Mouse (Mus musculus) stomach, postnatal 0 days (tissue): ENCODE results near the gene Bpifb1. TPM values are rescaled to one million over a fixed set of nuclear protein-coding genes. Genes with fewer than 3 reads are reported as not detected.
A peak's percentile ranks its signal among the peaks of the same experiment; 100 is the strongest.
"Not testable (repeated sequence)": the region's sequence is repeated elsewhere in the genome, so short reads cannot be mapped to it uniquely, and the experiment has no call there.

Experiments used
- ATAC-seq: fragments of 200-750 bp; cut with Nextera tagmentation; 2 replicates; pipeline ENCODE4 v1.8.0; 2017; ENCODE audit not compliant: low FRiP score, low TSS enrichment
- DNase-seq: peaks from one replicate; pipeline ENCODE4 v3.0.0-alpha.2; 2016; ENCODE audit warnings: low spot score
- H3K27ac ChIP-seq: fragments of 300-500 bp; sonication (generic); replicated peaks from 2 replicates; pipeline ENCODE4 v1.5.1; 2014; ENCODE audit warnings: mild to moderate bottlenecking, control low read depth
- H3K27me3 ChIP-seq: fragments of 300-500 bp; sonication (generic); 2 replicates; pipeline ENCODE4 v1.6.1; 2014; ENCODE audit warnings: low read length; ENCODE audit not compliant: control insufficient read depth, insufficient read depth
- H3K36me3 ChIP-seq: fragments of 300-500 bp; sonication (generic); 2 replicates; pipeline ENCODE4 v1.6.1; 2014; ENCODE audit warnings: low read length, mixed read lengths; ENCODE audit not compliant: control insufficient read depth, insufficient read depth
- H3K4me1 ChIP-seq: fragments of 300-500 bp; sonication (generic); replicated peaks from 2 replicates; pipeline ENCODE4 v1.6.1; 2014; ENCODE audit warnings: antibody characterized with exemption; ENCODE audit not compliant: control insufficient read depth, insufficient read depth
- H3K4me2 ChIP-seq: fragments of 300-500 bp; sonication (generic); replicated peaks from 2 replicates; pipeline ENCODE4 v1.6.1; 2014; ENCODE audit warnings: low read depth, mild to moderate bottlenecking, control low read depth, moderate library complexity
- H3K4me3 ChIP-seq: fragments of 300-500 bp; sonication (generic); 2 replicates; pipeline ENCODE4 v1.5.1; 2014; ENCODE audit warnings: low read depth, low read length, control low read depth
- H3K9ac ChIP-seq: fragments of 300-500 bp; sonication (generic); 2 replicates; pipeline ENCODE4 v1.6.1; 2014; ENCODE audit warnings: mild to moderate bottlenecking, low read length, control low read depth, mixed read lengths
- H3K9me3 ChIP-seq: fragments of 300-500 bp; sonication (generic); 2 replicates; pipeline ENCODE4 v1.6.1; 2016; ENCODE audit warnings: low read length; ENCODE audit not compliant: control insufficient read depth
- CTCF ChIP-seq: IDR thresholded peaks from 2 replicates; pipeline ENCODE4 v1.5.1; 2016; ENCODE audit warnings: antibody characterized with exemption, low read depth, mild to moderate bottlenecking, moderate library complexity
- EP300 ChIP-seq: optimal IDR thresholded peaks from 2 replicates; pipeline ENCODE3; 2016; ENCODE audit warnings: antibody characterized with exemption
- WGBS: fragments of 180-500 bp; shearing (Covaris S2); extraction: QIAGEN DNeasy Blood & Tissue Kit; methylation state at CpG from one replicate; pipeline ENCODE4 v1.1.7; 2014; 5-methylcytosine and 5-hydroxymethylcytosine counted together
- polyA plus RNA-seq: library from polyadenylated mRNA; unstranded; fragments of >200 nt; fragmentation: Nextera tagmentation; extraction: Ambion mirVana; gene quantifications from 2 replicates; pipeline ENCODE4 v1.2.1, GENCODE M21; 2015

The Bpifb1 gene
- polyA plus RNA-seq, 1 experiment from 2014 or later = 10,886 TPM

DNA sequence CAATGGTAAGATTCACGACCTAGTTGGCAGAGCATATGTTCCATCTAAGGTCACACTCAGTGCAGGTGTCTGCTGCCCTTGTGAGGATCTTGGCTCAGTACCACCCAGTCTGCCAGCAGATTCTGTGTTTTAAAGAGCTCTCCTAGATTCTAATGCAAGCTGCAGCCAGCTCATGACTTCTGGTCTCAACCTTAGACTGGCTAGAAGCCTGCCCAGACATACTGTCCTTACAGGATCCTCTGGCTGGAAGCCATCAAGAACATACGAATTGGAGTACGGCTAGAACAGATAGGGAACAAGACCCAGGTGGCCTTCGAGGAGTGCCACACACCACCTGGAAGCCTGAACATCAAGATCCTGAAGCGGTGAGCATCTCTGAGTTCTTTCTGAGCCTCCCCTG, 37.2 kb downstream of the Bpifb1 start:
- TF ChIP-seq CTCF = no peak
- no peak for TF ChIP-seq EP300
- 74% methylated on average over 5 of the region's 5 CpGs for WGBS
- no peaks in the 10 kb centered on the region for H3K27me3 ChIP-seq

DNA sequence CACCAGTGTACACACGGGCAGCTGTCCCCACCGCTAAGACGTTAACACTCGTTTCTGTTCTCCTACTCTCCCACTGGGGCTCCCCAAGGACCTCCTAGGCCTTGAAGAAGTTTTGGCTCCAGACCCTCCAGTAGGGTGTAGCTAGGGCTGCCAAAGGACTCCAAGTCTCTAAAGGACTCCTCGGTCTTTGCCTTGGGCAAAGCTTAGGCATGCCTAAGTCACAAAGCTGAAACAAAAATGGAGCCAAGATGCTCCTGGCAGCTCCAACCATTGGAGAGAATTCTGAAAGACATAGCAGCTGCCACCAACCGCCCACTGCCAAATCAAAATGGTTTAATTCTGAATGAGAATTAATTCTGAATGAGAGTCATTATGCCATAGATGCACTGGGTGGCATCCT, 42.8 kb downstream of the Bpifb1 start:
- no peak overlapping the region for H3K4me3 ChIP-seq
- DNase-seq = no peak
- H3K36me3 ChIP-seq = no peaks in the 10 kb centered on the region
- no peaks in the 10 kb centered on the region for H3K9me3 ChIP-seq
- H3K4me1 ChIP-seq = no peaks in the 10 kb centered on the region
- TF ChIP-seq CTCF = no peak
- H3K27me3 ChIP-seq = no peaks in the 10 kb centered on the region
- H3K4me2 ChIP-seq = no peak overlapping the region
- ATAC-seq = no peak
- no peak overlapping the region for H3K27ac ChIP-seq
- WGBS = 88% methylated on average over 6 of the region's 6 CpGs
- H3K9ac ChIP-seq = no peak overlapping the region

More for the DNA sequence above, 37.2 kb downstream of the Bpifb1 start:
- Histone ChIP-seq H3K9me3 (no peaks in the 10 kb centered on the region), H3K36me3 (no peaks in the 10 kb centered on the region), H3K4me3 (no peak overlapping the region), H3K4me1 (no peaks in the 10 kb centered on the region), H3K4me2 (no peak overlapping the region), H3K9ac (no peak overlapping the region), H3K27ac (no peak overlapping the region)
- peak; percentile 13 for DNase-seq
- ATAC-seq = no peak

- Histone ChIP-seq H3K4me3 (no peak overlapping the region), H3K36me3 (no peaks in the 10 kb centered on the region), H3K27me3 (no peaks in the 10 kb centered on the region), H3K27ac (no peak overlapping the region), H3K4me2 (no peak overlapping the region), H3K9ac (no peak overlapping the region), H3K4me1 (no peaks in the 10 kb centered on the region), H3K9me3 (no peaks in the 10 kb centered on the region)
- no peak for DNase-seq
- 53% methylated on average over 6 of the region's 6 CpGs for WGBS
- no peak for TF ChIP-seq CTCF
- no peak for TF ChIP-seq EP300
- ATAC-seq = no peak
Measured at GRCm38 (mm10) chr2:154240771-154241170, 50.2 kb downstream of the Bpifb1 start.

DNA sequence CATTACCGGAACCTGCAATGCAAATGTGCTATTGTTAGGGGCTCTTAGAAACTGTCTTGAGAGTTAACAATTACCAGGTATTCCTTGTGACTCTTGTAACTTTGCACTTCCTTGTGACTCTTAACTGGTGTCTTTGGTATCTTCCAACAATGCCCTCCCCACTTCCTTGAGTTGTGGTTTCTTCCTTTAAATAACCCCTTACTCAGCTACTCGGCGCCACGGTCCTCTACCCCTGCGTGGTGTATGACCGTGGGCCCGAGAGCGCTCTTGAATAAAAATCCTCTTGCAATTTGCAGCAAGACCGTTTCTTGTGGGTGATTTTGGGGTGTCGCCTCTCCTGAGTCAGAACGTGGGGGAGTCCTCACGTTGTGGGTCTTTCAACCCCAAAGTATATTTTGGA, 52.1 kb downstream of the Bpifb1 start:
- H3K36me3 ChIP-seq, H3K9me3 ChIP-seq, H3K4me2 ChIP-seq, ATAC-seq, H3K27ac ChIP-seq, H3K4me1 ChIP-seq, H3K4me3 ChIP-seq, H3K9ac ChIP-seq, H3K27me3 ChIP-seq, DNase-seq: not testable (repeated sequence)
- WGBS = 95% methylated on average over 11 of the region's 12 CpGs

- TF ChIP-seq CTCF (no peak), EP300 (no peak)
Measured at GRCm38 (mm10) chr2:154243356-154244036, 52.9 kb downstream of the Bpifb1 start.

DNA sequence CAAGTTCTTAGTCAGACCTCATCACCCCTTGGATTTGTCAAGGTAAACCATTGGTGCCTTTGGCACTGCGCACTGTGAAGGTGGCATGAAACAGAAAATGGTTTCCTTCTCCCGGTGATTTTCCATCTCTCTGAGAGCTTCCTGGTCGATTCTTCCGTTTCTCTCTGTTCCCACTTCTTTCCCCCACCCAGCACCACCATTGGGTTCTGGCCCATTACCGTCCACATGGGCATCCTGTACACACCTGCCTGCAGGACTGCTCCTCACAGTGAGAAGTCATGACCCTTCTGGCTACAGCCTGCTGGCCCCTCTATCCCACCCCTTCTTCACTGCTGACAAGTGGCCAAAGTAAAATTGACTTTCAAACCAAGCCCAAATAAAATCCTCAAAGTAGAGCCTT, 54.7 kb downstream of the Bpifb1 start:
- no peak overlapping the region for H3K4me2 ChIP-seq
- WGBS = 88% methylated on average over 5 of the region's 5 CpGs
- no peaks in the 10 kb centered on the region for H3K4me1 ChIP-seq
- TF ChIP-seq CTCF = no peak
- no peak for TF ChIP-seq EP300
- ATAC-seq (no peak), DNase-seq (no peak)
- H3K27ac ChIP-seq = no peak overlapping the region
- no peak overlapping the region for H3K9ac ChIP-seq
- H3K9me3 ChIP-seq = no peaks in the 10 kb centered on the region
- no peaks in the 10 kb centered on the region for H3K36me3 ChIP-seq
- H3K4me3 ChIP-seq = no peak overlapping the region
- H3K27me3 ChIP-seq = no peaks in the 10 kb centered on the region

More at GRCm38 (mm10) chr2:154243356-154244036, 52.9 kb downstream of the Bpifb1 start:
- 85% methylated on average over 10 of the region's 10 CpGs for WGBS
- Histone ChIP-seq H3K36me3 (no peaks in the 10 kb centered on the region), H3K4me1 (no peaks in the 10 kb centered on the region), H3K4me2 (no peak overlapping the region), H3K4me3 (no peak overlapping the region), H3K27me3 (no peaks in the 10 kb centered on the region), H3K27ac (no peak overlapping the region), H3K9ac (no peak overlapping the region), H3K9me3 (no peaks in the 10 kb centered on the region)
- ATAC-seq = no peak
- peak; percentile 12 for DNase-seq

- H3K4me1 ChIP-seq, H3K4me2 ChIP-seq, H3K9ac ChIP-seq, ATAC-seq, H3K9me3 ChIP-seq, H3K27ac ChIP-seq, H3K4me3 ChIP-seq, DNase-seq, H3K36me3 ChIP-seq, H3K27me3 ChIP-seq: not testable (repeated sequence)
- WGBS = 97% methylated on average over 2 of the region's 4 CpGs
Measured at GRCm38 (mm10) chr2:154255254-154255653, 64.6 kb downstream of the Bpifb1 start.
